Mouse (Mus musculus) spleen, adult 18-20 months (tissue): ENCODE data around the gene Kcnd3.

ENCODE experiments used
- DNase-seq, 2 experiments: peaks; one replicate each; pipeline ENCODE4 v3.0.0; 2022; ENCODE audit warnings: mixed read lengths in 2 of 2

Gene Kcnd3

DNA sequence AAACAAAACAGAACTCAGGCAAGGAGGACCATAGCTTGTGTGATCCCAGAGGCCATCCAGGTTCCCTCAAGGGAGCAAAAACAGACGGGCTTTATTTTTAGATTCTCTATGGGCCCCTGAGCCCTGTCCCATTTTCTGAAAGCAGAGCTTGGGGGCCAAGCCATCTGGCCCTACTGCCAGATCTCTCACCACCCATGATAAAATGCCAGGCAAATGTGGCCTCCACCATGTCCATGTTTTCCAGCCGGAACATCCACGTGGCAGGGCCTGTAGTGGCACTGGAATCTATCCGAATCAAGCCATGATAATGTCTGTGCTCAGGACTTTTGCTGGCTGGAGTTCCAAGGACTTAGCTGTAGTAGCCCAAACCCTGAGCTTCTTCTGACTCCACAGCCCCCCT lies 148.4 kb downstream of the Kcnd3 start:
- DNase-seq, result no peak

GRCm38 (mm10) chr3:105602966-105603365 lies 150.8 kb downstream of the Kcnd3 start:
- DNase-seq, result no peak

DNA sequence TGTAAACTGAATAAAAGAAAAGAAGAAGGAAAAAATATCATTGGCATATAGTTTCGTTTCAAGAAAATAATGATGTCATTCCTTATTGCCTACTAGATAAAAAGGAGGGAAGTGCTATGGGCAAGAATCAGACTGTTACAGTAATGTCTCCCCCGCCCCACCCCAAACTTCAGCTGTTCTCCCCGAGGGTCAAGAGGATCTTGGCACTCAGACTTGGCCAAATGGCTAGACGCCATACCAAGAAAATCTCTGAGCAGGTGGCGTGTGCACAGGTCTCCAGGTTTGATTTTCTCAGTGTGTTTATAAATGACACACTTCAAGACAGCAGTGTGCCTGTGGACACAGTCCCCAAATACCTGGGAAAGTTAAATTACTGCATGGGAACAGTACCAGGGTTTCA lies 153.6 kb downstream of the Kcnd3 start:
- DNase-seq, result no peak

- no peak for DNase-seq
Observed at GRCm38 (mm10) chr3:105608857-105609256, 156.7 kb downstream of the Kcnd3 start.

GRCm38 (mm10) chr3:105611531-105612422 lies 159.6 kb downstream of the Kcnd3 start:
- DNase-seq, result no peak

DNA sequence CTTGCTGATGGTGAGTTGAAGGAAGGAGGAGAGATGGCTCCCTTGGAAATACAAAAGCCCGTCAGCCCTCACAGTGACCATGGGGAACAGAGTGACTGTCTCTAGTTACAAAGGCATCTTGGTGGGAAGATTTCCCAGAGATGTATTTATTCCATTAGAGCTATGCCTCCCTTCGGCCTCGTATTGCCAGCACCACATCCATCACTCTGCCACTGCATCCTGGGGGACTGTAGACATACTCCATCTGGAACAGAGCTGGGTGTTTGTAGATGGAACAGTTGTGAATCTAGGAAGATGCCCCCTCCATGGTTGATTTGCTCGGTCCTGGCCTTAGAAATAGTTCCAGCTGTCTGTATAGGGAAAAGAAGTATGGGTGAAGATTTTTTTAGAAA lies 160.3 kb downstream of the Kcnd3 start:
- DNase-seq, result no peak

GRCm38 (mm10) chr3:105616861-105617743 lies 165.0 kb downstream of the Kcnd3 start:
- no peak for DNase-seq

GRCm38 (mm10) chr3:105621154-105621553 lies 169.0 kb downstream of the Kcnd3 start:
- DNase-seq, result no peak

GRCm38 (mm10) chr3:105623137-105623536 lies 171.0 kb downstream of the Kcnd3 start:
- no peak for DNase-seq

- DNase-seq, result no peak
Observed at GRCm38 (mm10) chr3:105625961-105626360, 173.8 kb downstream of the Kcnd3 start.

- DNase-seq, result no peak
Observed at GRCm38 (mm10) chr3:105627258-105627657, 175.1 kb downstream of the Kcnd3 start.

DNA sequence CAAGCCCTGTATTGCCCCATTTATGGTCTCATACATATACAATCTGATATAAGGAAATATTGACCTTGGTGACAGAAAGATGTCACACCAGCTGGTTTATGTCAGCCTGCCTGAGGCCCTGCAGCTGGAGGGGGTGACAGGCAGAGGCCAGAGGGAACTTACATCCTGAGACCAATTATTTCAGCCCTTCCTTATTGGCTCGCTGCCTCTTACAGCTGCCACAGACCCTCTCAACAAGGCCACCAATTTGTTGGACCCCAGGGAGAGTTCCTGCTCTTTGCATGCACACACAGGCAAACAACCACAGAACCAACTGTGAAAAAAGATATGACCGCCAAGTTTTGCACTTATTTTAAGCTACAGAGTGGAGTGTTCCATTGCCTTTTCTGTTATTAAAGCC lies 180.2 kb downstream of the Kcnd3 start:
- DNase-seq, result no peak

DNA sequence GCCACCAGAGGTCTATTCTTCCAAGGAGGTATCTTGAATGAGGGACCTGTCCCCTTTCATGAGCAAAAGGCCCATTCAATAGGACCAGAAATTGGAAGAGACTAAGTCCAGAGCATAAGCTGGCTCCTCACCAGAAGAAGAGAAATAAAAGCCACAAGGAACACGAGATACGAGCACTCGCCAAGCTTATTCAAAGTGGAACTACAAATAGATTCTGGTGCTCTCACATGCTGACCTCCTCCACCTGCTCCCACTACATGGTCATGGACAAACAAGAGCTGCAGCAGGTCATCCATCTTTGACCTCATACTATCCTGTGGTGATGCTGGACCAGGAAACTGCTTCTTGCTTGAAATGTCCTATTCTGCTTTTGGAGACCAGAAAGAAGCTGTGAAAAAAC lies 180.9 kb downstream of the Kcnd3 start:
- DNase-seq, result no peak

GRCm38 (mm10) chr3:105642186-105642585 lies 190.1 kb downstream of the Kcnd3 start:
- no peak for DNase-seq

- DNase-seq, result no peak
Observed at GRCm38 (mm10) chr3:105643566-105643965, 191.4 kb downstream of the Kcnd3 start.

DNA sequence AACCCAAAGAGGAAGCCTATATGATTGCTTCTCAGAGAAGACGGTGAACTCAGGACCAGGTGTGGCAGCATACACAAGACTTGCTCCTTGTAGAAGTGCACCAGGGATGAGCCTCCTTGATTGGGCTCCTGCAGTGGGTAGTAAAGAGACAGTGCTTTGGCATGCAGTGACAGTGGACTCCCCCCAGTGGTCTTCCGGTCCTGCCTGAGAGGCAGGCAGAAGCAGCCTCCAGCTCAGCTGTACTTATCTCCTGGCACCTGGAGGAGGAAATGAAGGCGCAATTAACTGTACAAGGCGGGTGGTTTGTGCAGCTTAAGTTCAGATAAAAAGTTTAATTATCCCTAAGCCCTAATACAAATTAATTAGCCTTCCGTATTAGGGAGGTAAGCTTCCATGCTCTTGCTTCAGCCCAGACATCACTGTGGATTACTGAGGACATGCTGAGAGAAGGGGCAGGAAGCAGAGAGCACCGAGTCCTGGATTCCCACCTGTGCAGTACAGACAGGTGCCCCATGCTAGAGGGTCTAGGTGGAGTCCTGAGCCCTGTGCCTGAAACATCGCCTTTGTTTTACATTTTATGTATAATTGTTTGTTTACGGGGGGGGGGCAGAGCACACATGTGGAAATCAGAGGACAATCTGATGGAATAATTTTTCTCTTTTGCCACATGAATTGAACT lies 196.9 kb downstream of the Kcnd3 start:
- no peak for DNase-seq

- DNase-seq, result no peak
Observed at GRCm38 (mm10) chr3:105653544-105654380, 201.6 kb downstream of the Kcnd3 start.

DNA sequence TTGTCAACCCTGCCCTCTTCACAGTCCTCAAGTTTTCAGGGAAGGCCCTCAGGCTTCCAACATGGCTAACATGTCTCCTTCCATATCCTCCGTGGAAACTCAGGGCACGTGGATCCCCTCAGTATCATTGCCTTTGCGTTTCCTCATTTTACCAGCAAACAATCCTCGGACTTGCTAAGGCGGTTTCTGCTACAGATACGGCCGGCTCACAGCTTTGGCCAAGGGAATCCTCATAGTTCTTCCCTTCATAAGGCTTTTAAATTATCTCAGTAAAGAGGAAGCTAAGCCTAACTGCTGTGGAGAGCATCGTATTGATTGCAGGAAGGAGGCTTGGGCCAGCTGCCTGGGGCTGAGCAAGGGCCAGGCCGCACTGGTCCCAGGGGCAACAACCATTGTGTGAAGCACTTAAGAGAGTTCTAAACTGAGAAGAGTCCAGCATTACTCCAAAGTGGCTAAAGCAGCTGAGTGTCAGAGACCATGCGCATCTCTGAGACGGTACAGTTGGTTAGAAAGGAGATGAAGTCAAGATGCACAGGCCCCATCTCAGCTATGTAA lies 203.0 kb downstream of the Kcnd3 start:
- DNase-seq, result no peak

DNA sequence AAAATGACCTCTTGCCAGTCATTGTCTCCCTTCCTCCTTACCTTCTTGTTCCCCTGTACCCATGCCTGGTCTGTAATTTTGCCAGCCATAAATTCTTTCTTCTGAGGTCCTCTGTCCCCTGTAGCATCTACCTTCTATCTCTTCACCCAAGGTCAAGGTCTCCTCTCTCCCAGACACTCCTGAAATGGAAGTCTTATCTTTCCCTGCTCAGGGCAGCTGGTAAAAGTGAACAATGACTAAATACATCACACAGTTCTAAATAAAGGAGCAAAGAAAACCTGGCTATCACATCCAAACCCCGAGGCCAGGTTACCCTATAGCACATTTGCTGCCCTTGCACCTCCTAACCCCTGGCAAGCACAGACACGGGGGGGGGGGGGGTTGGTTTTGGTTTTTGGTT lies 208.4 kb downstream of the Kcnd3 start:
- no peak for DNase-seq

- DNase-seq, result no peak
Observed at GRCm38 (mm10) chr3:105663043-105663442, 210.9 kb downstream of the Kcnd3 start.

- DNase-seq, result no peak
Observed at GRCm38 (mm10) chr3:105665105-105665765, 213.1 kb downstream of the Kcnd3 start.
